Comparison of ENCODE assay signal across 18 mouse cellular contexts in genomic region chr6:68771507-68771906, GRCm38 (mm10).
DNase-seq lines count a peak whose midpoint lies in the region; ATAC-seq lines count a peak whose summit lies in the region.
"Had no signal": no experiment of that assay in that cellular context is flagged by ENCODE, and none has a peak within 500 bp of the region (broad histone marks: within the 10 kb centered on the region; RNA-seq: fewer than 3 reads in every experiment).

No protein-coding gene starts in this region.

- peak; percentile 57; the same call in 1 of the 2 replicates for ATAC-seq in frontal cortex, adult (ENCODE audit: low TSS enrichment)
- ATAC-seq in neutrophil, adult 5-6 weeks (ENCODE audit: extremely low read depth, insufficient number of reproducible peaks, low FRiP score, poor library complexity, severe bottlenecking) = 0 out of 2 replicates have a peak, but pooled peaks have one; percentile 39
- no peak for ATAC-seq in CD4-positive, CD25-positive, alpha-beta regulatory T cell, adult 4 months
- ATAC-seq: activated CD4-positive, CD25-positive, alpha-beta regulatory T cell, adult 4 months; intestine, embryonic 16.5 days had no signal

- no peak for DNase-seq in frontal cortex, postnatal 25 days (ENCODE audit: low spot score in 2 of 2)
- peak; percentile 2 for DNase-seq in layer of hippocampus, adult 9-10 months (ENCODE audit: low spot score)
- no peak for DNase-seq in layer of hippocampus, postnatal 36 days
- peak; percentile 4 for DNase-seq in 416B (ENCODE audit: low read depth)
- DNase-seq: adrenal gland, adult 2 months; cerebellum, adult 8-10 months; cerebellum, postnatal 25 days; gastrocnemius, postnatal 25 days; heart, adult 11 months; kidney, adult 8-10 months; kidney, postnatal 10 days; lung, postnatal 36 days; right cerebral cortex, postnatal 4 days had no signal

Comparison
In these comparisons a context has a peak if more than half of its experiments do, and no peak if none do; other contexts are left out.
1. DNase-seq: peak in layer of hippocampus, adult 9-10 months (single experiment) and 416B (single experiment); none in frontal cortex, postnatal 25 days (0 of 2) and layer of hippocampus, postnatal 36 days (0 of 2).